Mouse (Mus musculus): ENCODE results near the gene Gm45799. TPM values are rescaled to one million over a fixed set of nuclear protein-coding genes. Genes with fewer than 3 reads are reported as not detected.
A peak's percentile ranks its signal among the peaks of the same experiment; 100 is the strongest.

Gm45799 gene
- polyA plus RNA-seq, 1 experiment from 2014 or later, result 16.2 TPM

DNA sequence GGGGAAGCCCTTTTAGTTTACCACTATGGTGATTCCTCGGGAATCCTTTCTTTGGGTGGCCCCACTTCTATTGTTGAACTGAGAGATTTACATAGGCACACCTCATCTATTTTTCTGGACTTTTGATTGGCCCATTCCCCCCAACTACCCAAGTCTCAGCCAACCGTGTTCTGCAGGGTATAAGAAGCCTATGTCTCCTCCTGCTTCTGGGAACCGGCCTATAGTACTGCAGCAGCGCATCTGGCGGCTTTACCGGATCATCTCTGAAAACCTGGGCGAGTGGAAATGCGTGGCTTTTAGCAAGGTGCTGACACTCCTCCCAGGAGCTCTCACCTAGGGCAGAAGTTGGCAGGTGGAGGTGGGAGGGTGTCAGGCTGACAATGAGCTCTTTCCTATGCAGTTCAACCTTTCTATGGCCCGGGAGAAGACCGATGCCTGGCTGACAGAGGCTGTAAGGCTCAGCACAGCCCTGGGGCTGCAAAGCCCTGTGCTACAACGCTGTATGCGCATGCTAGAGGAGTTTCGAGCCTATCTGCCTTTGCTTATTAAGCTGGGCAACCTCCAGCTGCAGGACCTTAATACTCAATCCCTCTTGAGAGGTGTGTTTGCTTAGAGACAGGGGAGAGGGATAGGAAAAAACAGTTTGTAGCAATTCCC lies 45.3 kb downstream of the Gm45799 start:
- Histone ChIP-seq H3K4me1 (replicated peaks) (no peaks in the 10 kb centered on the region), H3K9me3 (no peaks in the 10 kb centered on the region), H3K27me3 (replicated peaks) (no peaks in the 10 kb centered on the region), H3K4me3 (replicated peaks) (no peak overlapping the region), H3K9ac (no peak overlapping the region), H3K4me2 (replicated peaks) (peak overlapping the region; percentile 36), H3K27ac (no peak overlapping the region), H3K36me3 (no peaks in the 10 kb centered on the region)
- peak; percentile 82 for ATAC-seq
- WGBS, result 17% methylated on average over 13 of the region's 13 CpGs

DNA sequence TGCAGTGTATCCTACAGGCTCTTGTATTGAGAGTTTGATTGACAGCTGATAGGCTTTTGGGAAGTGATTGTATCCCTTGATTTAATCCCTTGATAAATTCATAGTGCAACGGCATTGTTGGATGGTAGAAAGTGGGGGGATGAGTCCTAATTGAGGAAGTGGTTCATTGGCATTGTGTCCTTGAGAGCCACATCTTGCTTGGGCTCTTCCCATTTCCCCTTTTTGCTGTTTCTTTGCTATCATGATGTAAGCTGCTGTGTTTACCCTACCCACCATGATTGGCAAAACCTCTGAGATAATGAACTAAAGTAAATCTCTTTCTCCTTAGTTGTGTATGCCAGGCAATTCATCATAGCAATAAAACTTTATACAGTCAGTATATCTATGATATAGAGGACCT lies 50.5 kb downstream of the Gm45799 start:
- H3K27ac ChIP-seq, result no peak overlapping the region
- no peak for ATAC-seq
- 76% methylated on average over 1 of the region's 1 CpGs for WGBS
- no peak overlapping the region for H3K9ac ChIP-seq
- no peaks in the 10 kb centered on the region for H3K36me3 ChIP-seq
- H3K27me3 ChIP-seq (replicated peaks), result no peaks in the 10 kb centered on the region
- H3K4me1 ChIP-seq (replicated peaks), result no peaks in the 10 kb centered on the region
- H3K4me2 ChIP-seq (replicated peaks), result no peak overlapping the region
- no peak overlapping the region for H3K4me3 ChIP-seq (replicated peaks)
- H3K9me3 ChIP-seq, result no peaks in the 10 kb centered on the region

DNA sequence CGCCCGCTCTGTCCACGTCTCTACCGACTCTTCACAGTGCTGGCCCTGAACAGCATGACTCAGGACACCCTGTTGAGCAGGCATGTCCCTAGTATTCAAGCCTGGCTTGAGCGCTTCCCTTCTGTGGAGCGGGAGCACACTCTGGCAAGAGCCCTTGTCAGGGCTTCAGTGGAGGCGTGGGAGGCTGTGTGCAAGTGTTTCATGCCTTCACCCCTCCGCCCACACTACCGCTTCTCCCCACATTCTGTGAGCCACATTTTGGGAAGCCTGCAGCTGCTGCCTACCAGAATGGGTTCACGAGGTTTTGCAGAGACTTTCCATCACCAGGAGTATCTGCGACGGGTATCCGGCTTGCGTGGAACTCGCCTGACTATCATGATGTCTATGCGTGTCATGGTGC lies 62.8 kb downstream of the Gm45799 start:
- 88% methylated on average over 16 of the region's 16 CpGs for WGBS
- Histone ChIP-seq H3K4me2 (replicated peaks) (no peak overlapping the region), H3K4me3 (replicated peaks) (no peak overlapping the region), H3K27me3 (replicated peaks) (no peaks in the 10 kb centered on the region), H3K9me3 (no peaks in the 10 kb centered on the region), H3K27ac (no peak overlapping the region), H3K9ac (no peak overlapping the region), H3K4me1 (replicated peaks) (no peaks in the 10 kb centered on the region), H3K36me3 (no peaks in the 10 kb centered on the region)
- ATAC-seq, result no peak

DNA sequence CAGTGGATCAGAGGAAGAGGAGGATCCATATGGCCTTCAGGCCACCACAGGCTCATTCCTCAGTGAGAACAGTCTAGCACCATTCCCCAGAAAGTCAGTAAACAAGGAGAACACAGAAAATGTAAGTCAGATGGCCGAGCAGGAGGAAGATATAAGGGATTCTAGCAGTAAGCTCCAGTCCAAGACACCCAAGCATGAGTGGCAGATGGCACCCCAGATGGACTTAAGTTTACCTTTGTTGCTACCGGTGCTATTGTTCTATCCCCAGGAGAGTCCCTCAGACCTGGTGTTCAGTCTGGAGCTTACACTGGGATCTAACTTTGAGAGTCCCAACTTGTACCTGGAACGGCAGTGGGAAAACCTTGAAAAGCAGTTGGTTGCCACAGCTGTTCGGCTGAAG lies 63.5 kb downstream of the Gm45799 start:
- no peak overlapping the region for H3K9ac ChIP-seq
- 82% methylated on average over 4 of the region's 4 CpGs for WGBS
- H3K4me1 ChIP-seq (replicated peaks), result no peaks in the 10 kb centered on the region
- H3K4me2 ChIP-seq (replicated peaks), result no peak overlapping the region
- H3K9me3 ChIP-seq, result no peaks in the 10 kb centered on the region
- no peak overlapping the region for H3K4me3 ChIP-seq (replicated peaks)
- no peaks in the 10 kb centered on the region for H3K27me3 ChIP-seq (replicated peaks)
- no peaks in the 10 kb centered on the region for H3K36me3 ChIP-seq
- H3K27ac ChIP-seq, result no peak overlapping the region
- ATAC-seq, result no peak

DNA sequence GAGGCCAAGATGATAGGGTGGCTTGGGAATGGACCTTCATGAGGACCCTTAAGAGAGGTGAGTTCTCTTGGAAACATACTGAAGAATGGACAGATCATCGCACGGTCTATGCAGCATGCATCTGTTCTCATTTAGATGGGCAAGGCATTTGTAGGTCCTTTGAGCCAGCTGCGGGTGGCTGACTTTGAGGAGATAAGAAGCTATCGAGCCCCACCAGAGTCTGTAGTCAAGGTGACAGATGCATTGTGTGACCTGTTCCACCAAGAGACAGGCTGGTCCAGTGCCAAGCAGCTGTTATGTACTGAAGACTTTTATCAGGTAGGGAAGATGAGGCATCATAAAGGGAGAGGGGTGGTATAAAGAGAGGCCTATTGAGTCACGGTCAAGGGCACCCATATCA lies 68.4 kb downstream of the Gm45799 start:
- Histone ChIP-seq H3K9me3 (no peaks in the 10 kb centered on the region), H3K4me2 (replicated peaks) (no peak overlapping the region), H3K9ac (no peak overlapping the region), H3K27ac (no peak overlapping the region), H3K4me1 (replicated peaks) (no peaks in the 10 kb centered on the region), H3K36me3 (no peaks in the 10 kb centered on the region), H3K4me3 (replicated peaks) (no peak overlapping the region), H3K27me3 (replicated peaks) (no peaks in the 10 kb centered on the region)
- ATAC-seq, result no peak
- 86% methylated on average over 5 of the region's 5 CpGs for WGBS

DNA sequence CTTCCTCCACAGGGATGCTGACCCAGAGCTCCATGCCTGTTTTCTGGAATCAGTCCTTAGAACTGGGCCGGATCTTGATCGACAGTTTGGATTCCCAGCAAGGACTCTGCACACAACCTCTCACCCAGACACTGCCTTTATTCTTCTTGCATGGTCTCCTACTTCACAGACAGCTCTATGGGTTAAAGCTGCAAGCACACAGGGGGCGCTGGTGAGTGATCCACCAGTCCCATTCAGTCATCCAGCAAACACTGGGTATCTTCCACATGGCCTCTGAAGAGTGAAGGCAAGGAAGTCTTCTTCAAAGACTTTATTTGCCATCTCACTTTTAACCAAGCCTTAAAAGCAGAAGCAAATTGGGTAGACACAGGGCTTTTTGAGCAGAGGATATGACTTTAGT lies 75.0 kb downstream of the Gm45799 start:
- Histone ChIP-seq H3K27ac (no peak overlapping the region), H3K4me2 (replicated peaks) (no peak overlapping the region), H3K4me3 (replicated peaks) (no peak overlapping the region), H3K9ac (no peak overlapping the region), H3K27me3 (replicated peaks) (no peaks in the 10 kb centered on the region), H3K9me3 (no peaks in the 10 kb centered on the region), H3K4me1 (replicated peaks) (no peaks in the 10 kb centered on the region), H3K36me3 (no peaks in the 10 kb centered on the region)
- ATAC-seq, result no peak
- 63% methylated on average over 3 of the region's 3 CpGs for WGBS

DNA sequence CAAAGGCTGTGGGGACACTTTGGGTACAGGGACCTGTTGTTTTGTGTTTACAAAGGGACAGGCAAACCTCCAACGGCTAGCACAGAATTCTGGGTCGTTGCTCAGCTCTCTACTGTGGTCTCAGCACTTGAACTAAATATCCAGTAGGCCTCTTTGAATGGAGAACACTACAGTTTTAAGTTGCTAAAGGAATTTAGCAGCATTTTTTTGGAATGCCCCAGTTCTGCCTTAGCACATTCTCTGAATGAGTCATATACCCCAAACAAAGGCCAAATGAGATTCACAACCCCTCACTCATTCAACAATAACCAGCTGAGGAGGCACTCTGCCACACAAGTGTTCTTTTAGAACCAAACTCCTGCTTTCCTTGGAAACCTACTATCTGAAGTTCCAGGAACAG lies 81.6 kb downstream of the Gm45799 start:
- Histone ChIP-seq H3K27ac (no peak overlapping the region), H3K4me2 (replicated peaks) (no peak overlapping the region), H3K4me1 (replicated peaks) (no peaks in the 10 kb centered on the region), H3K36me3 (no peaks in the 10 kb centered on the region), H3K9ac (no peak overlapping the region), H3K4me3 (replicated peaks) (no peak overlapping the region), H3K9me3 (no peaks in the 10 kb centered on the region), H3K27me3 (replicated peaks) (no peaks in the 10 kb centered on the region)
- ATAC-seq, result no peak
- 69% methylated on average over 2 of the region's 2 CpGs for WGBS

DNA sequence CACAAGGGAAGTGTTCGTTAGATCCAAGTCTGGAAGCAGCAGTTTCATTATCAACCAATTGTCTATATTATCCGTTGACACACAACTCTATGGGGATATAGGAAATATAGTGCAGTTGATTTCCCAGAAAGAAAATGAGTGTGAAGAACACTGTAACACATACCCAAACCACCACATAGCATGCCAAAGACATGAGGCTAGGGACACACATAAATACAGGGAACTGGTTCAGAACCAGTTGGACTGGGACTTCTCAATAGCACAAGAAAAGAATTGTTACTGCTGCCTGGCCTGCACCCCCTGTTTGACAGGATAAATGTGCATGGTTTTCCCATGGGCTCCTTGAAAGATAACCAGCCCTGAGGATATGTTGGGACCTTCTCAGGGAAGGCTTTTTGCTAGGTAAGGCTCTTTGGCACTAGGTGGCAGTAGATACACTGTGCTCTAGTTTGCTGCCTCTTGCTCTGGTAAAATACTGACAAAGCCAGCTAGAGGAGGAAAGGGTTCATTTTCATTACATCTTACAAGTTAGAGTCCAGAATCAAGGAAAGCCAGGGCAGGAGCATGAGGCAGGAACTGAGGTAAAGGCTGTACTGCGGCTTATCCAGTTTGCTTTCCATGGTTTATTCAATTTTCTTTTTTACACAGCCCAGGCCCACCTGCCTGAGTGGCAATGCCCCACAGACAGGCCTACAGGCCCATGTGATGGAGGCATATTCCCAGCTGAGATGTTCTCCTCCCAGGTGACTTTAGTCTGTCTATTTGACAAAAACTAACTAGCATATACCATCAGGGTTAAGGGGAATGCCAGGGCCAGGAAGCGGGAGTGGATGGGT lies 86.0 kb downstream of the Gm45799 start:
- Histone ChIP-seq H3K27me3 (replicated peaks) (no peaks in the 10 kb centered on the region), H3K4me2 (replicated peaks) (no peak overlapping the region), H3K4me3 (replicated peaks) (no peak overlapping the region), H3K36me3 (0 out of 2 replicates have a peak, but pooled peaks cover 5% of the 10 kb centered on the region), H3K4me1 (replicated peaks) (no peaks in the 10 kb centered on the region), H3K9me3 (no peaks in the 10 kb centered on the region), H3K9ac (no peak overlapping the region), H3K27ac (no peak overlapping the region)
- WGBS, result 84% methylated on average over 4 of the region's 4 CpGs
- ATAC-seq, result peak; percentile 89

DNA sequence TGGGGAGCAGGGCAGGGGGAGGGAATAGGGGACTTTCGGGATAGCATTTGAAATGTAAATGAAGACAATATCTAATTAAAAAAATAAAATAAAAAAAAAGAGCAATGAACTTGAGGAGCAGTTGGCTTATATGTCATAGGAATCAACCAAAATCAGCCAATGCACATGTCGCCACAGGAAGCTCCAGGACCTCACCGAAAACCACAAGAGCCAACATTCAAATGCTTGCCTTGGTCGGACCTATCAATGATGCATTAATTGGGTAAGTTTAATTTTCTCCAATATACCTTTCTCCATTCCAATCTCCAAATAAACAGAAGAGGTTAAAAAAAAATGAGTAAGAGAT lies 86.6 kb downstream of the Gm45799 start:
- Histone ChIP-seq H3K4me1 (replicated peaks) (no peaks in the 10 kb centered on the region), H3K4me2 (replicated peaks) (no peak overlapping the region), H3K36me3 (0 out of 2 replicates have a peak, but pooled peaks cover 5% of the 10 kb centered on the region), H3K4me3 (replicated peaks) (no peak overlapping the region), H3K9ac (no peak overlapping the region), H3K27me3 (replicated peaks) (no peaks in the 10 kb centered on the region), H3K27ac (no peak overlapping the region), H3K9me3 (no peaks in the 10 kb centered on the region)
- 94% methylated on average over 4 of the region's 4 CpGs for WGBS
- ATAC-seq, result no peak

DNA sequence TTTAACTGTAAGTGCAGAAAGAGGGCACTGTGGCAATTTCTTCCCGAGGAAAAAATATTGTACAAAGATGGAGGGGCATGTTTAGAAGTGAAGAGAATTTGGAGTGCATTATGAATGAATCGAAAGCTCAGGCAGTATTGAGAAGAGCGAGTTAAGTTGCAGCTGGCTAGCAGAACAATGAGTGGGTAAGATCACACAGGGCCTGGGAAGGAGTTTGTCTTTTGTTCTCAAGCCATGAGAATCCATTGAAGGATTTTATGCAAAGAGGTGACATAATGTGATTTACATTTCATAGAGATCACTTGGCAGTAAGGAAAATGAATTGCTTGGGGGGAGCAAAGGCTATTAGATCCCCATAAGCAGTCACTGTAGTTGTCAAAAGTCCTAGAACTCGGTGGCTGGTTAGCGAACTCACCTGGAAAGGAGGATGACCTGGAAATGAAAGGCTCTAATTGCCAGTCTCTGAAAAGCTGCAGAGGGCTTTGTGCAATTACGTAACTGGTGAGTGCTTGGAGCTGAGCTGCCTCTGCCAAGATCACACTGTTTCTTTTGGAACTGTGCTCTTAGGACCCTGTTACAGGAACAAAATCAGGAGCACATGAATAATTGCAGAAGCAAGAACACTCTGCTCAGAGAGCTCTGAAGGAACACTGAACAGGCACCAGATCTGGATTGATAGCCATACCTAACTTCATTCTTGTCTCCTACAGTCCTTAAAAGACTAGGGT lies 88.5 kb downstream of the Gm45799 start:
- no peaks in the 10 kb centered on the region for H3K27me3 ChIP-seq (replicated peaks)
- no peak overlapping the region for H3K4me2 ChIP-seq (replicated peaks)
- no peak for ATAC-seq
- no peaks in the 10 kb centered on the region for H3K4me1 ChIP-seq (replicated peaks)
- H3K4me3 ChIP-seq (replicated peaks), result no peak overlapping the region
- no peak overlapping the region for H3K27ac ChIP-seq
- H3K36me3 ChIP-seq, result peaks cover 22% of the 10 kb centered on the region
- H3K9me3 ChIP-seq, result no peaks in the 10 kb centered on the region
- H3K9ac ChIP-seq, result no peak overlapping the region
- 84% methylated on average over 6 of the region's 6 CpGs for WGBS

DNA sequence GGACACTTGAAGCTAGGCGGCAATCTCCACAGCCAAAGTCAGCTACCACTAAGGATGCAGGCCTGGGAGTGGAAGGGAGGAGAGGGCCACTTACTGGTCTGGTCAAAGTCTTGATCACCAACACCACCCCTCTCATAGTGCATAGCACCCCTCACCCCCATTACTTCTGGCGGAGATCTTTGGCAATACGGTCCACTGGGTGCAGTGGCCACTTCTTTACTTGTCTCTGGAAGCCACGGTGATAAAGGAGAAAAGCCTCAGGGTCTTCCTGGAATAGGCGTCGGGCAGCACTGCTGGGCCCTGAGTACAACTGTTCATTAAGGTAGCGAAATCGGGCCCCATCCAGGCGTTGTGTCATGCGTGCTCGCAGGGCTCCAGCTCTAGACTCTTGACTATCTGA lies 93.5 kb downstream of the Gm45799 start:
- Histone ChIP-seq H3K4me1 (replicated peaks) (peaks cover 10% of the 10 kb centered on the region; the same call in 1 of the 2 replicates), H3K4me2 (replicated peaks) (no peak overlapping the region), H3K27ac (no peak overlapping the region), H3K27me3 (replicated peaks) (no peaks in the 10 kb centered on the region), H3K9me3 (no peaks in the 10 kb centered on the region), H3K36me3 (peaks cover 28% of the 10 kb centered on the region), H3K9ac (no peak overlapping the region), H3K4me3 (replicated peaks) (no peak overlapping the region)
- 95% methylated on average over 11 of the region's 11 CpGs for WGBS
- ATAC-seq, result no peak

Data from intestine, embryonic 15.5 days (tissue).